Mouse (Mus musculus) layer of hippocampus, adult 9-11 months (tissue): Measurements from ENCODE around the gene Hoxb3.

Experiments used
- DNase-seq: peaks from one replicate; pipeline ENCODE4 v3.0.0; 2022

Hoxb3 gene

GRCm38 (mm10) chr11:96365441-96366091 lies 42.4 kb downstream of the Hoxb3 start, which contains the start of gene Hoxb1:
Hoxb1 (plus strand) TSS chr11:96365752.
- no peak for DNase-seq

GRCm38 (mm10) chr11:96366092-96367041 lies 43.2 kb downstream of the Hoxb3 start:
- DNase-seq, result no peak

GRCm38 (mm10) chr11:96367141-96367540 lies 44.0 kb downstream of the Hoxb3 start:
- no peak for DNase-seq

DNA sequence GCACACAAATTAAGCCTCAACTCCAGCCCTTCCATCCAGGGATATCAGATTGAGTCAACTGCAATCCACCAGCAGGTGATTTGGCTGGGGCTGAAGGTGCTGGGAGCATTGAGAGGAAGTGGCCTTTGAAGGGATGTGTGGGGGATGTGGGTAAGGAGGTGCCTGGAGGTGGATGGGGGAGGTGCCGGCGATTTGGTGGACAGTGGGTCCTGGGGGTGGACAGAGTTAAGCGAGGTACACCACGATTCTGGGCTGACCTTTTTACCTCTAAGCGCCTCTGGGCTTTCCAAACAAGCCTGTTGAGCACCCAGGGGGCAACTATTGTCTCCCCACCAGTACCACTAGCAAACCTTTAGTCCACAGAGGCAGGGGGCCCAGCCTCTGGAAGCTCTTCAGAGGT lies 45.6 kb downstream of the Hoxb3 start:
- DNase-seq, result no peak

DNA sequence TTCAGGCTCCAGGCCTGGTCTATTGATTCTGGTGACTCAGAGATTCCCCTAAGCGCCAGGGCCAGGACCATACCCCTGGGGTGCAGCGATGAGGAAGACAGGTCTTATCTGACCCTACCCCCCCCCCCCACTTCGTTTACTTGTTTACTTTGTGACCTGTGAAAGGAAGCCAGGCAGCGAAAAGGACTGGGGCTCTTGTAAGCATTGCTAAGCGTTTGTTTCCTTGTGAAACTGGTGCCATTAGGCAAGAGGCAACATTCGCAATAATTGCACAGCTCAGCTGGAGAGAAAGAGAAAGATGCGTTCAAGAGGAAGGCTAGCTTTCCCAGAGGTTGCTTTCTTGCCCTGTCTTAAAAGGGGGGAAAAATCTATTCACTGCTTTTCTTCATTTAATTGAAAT lies 46.0 kb downstream of the Hoxb3 start:
- no peak for DNase-seq

- no peak for DNase-seq
Measured at GRCm38 (mm10) chr11:96371726-96372125, 48.6 kb downstream of the Hoxb3 start.

GRCm38 (mm10) chr11:96372519-96372918 lies 49.4 kb downstream of the Hoxb3 start:
- DNase-seq, result no peak

DNA sequence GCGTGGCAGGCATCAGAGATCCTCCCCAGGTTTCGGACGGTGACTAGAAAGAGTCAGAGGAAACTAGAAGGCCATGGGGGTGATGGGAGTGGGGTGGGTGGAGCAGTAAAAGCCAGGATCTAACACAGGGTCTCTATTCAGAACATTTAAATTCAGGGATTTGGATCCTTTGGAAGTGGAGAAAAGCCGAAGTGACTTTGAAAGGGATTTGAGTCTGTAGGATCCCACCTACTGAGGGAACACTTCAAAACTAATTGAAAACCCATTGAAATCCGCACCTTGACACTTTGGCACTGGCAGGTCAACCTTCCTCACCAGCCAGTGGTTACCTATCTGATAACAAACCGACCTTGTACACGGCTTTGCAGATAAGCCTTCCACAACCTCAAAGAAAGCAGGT lies 51.7 kb downstream of the Hoxb3 start:
- DNase-seq, result no peak

DNA sequence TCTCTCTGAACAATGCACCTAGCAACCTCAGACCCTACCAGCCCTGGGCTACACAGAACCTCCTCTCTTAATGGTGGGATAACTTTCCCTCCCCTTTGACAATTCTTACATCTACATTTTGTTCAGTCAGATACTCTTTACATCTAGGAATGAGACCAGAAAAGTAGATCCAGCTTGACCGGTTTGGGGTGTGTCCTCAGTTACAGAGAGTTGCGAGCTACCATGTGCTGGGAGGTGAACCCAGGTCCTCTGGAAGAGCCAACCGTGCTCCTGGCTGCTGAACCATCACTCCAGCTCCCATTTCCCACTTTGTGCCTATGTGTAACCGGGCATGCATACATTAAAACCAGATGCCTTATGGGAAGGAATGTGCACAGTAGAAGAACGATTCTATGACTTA lies 60.3 kb downstream of the Hoxb3 start:
- no peak for DNase-seq

- DNase-seq, result no peak
Measured at GRCm38 (mm10) chr11:96387635-96388034, 64.5 kb downstream of the Hoxb3 start.

GRCm38 (mm10) chr11:96396772-96397626 lies 73.9 kb downstream of the Hoxb3 start:
- no peak for DNase-seq
